Mouse (Mus musculus) urinary bladder, postnatal 36 days (tissue): Measurements from ENCODE around the gene Chd1.
"Not testable (repeated sequence)": the region's sequence is repeated elsewhere in the genome, so short reads cannot be mapped to it uniquely, and the experiment has no call there.

ENCODE experiments used
- DNase-seq, 2 experiments: peaks; one replicate each; pipeline ENCODE4 v3.0.0; 2022; ENCODE audit warnings: low spot score in 2 of 2, mixed read lengths in 1 of 2

Gene Chd1

DNA sequence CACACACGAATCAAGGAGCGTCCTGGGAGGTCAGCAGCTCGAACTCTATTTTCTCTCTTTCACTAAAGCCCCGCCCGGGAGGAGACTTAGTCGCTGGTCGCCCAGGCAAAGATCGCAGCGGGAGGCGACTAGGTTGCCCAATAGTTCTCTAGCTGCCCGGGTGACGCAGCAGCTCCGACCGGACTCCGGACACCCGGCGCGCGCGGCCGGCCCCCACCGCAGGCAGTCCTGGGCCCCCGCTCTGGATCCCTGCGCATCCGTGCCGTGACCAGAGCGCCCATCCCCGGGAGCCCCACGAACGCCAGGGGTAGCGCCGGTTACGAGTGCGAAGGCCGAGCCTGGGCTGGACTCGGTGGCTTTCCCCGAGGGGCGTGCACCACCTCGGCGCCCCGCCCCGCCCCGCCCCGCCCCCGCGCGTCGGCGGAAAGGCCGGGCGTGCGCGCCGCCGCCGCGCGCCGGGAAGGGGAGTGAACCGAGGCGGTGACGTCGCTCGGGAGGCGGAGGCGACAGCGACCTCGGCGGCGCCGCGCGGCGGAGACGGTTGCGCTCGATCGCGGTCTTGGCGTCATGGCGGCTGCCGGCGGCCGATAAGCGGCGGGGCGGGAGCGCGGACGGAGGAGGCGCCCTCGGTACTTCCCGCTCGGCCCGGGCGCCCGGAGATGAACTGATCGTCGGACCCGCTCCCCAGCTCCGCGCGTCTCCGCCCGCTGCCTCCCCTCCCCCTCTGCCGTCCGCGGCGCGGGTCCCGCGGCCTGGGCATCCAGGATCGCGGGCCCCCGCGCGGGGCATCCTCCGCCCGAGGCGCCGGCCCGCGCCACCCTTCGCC, at the start of gene Chd1:
TSS of gene Chd1 (plus strand) at position 493 of the 826 bp plus-strand sequence.
- DNase-seq, result peak; percentile 88

DNA sequence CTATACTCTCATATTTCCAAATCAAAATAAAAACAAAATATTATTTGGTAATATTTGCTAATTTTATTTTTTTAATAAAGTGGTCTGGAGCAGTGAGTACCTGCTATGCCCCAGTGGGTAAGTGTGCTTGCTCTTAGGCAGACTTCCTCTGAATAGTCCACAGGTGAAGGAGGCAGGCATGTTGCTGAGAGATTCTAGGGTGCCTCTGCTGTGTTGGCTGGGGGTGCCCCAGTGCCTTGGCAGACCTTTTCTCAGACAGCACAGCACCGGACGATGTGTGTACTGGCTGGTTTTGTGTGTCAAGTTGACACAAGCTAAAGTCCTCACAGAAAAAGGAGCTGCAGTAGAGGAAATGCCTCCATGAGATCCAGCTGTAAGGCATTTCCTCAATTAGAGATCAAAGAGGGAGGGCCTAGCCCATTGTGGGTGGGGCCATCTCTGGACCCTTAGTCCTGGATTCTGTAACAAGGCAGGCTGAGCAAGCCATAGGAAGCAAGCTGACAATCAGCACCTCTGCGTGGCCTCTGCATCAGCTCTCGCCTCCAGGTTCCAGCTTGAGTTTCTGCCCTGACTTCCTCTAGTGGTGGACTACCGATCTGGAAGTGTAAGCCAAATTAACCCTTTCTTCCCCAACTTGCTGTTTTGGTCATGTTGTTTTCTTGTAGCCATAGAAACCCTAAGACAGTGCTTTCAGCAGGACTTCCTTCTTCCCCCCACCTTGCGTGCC, 47.7 kb upstream of the Chd1 start:
- DNase-seq, result peak in 1 of 2 experiments; percentile 4

DNA sequence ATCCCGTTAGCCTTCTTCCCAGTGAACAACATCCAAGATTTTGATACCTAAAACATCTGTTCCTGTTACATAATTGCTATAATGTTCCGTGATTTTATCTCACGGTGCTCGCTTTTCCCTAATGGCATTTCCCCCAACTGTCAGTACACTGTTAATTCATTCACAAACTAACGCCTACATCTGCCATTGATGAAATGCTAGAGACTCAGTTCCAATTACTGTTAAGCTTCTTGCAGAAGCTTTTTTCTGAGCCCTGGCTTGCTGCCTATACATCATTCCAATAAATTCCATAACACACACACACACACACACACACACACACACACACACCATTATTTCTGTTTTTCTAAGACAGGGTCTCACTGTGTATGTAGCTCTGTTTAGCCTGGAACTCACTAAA, 31.9 kb upstream of the Chd1 start:
- DNase-seq, result no peak

DNA sequence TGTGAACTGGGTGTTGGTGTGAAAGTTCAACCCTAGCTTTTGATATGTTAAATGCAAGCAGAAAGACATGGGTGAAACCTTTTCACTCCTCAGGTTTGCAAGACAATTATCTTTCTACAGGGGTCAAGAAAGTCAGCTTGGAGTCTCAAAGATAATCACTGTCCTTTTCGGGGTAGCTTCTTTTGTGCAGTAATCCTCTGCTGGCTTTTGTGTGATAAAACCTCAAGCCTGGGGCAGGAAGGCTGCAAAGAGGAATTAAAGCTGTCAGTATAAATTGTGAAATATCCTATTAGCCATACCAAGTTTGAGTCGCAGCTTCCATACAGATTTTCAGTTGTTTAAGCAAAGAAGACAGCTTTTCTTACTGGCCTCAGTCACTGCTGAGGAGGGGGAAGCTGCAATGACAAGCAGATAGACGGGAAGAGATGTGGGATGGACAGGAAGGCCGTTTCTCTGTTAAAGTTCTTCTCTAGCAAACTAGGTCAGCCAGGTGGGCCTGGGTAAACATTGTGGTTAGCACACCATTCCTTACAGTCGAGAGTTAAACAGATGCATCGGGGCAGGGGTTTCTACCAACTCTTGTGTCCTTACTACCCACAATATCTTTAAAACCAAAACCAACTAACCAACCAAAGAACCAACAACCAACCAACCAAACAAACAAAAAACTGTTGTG, 26.7 kb upstream of the Chd1 start:
- no peak for DNase-seq

DNA sequence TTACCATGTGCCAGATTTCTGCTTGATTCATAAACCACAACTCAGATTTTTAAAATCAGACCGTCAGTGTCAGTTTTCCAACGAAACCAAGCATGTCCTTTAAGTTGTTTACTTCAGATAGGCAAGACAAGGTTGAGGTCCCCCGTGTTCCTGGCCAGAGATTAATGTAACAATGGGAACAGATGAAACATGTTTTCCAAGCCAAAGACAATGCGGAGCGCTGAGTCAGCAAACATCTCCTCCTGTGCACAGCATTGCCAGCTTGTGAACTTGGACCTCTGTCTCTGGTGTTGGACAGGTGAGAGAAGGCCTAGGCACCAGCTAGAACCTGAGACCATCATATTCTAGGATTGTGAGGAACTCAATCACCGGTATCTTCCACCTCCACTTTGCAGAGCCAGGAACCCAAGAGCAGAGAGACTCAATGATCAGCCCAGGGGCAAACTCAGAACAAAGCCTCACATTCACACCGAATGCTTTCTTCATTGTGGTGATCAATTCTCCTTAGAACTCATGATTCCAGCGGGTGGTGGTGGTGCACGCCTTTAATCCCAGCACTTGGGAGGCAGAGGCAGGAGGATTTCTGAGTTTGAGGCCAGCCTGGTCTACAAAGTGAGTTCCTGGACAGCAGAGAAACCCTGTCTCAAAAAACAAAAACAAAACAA, 24.7 kb upstream of the Chd1 start:
- DNase-seq, result no peak

DNA sequence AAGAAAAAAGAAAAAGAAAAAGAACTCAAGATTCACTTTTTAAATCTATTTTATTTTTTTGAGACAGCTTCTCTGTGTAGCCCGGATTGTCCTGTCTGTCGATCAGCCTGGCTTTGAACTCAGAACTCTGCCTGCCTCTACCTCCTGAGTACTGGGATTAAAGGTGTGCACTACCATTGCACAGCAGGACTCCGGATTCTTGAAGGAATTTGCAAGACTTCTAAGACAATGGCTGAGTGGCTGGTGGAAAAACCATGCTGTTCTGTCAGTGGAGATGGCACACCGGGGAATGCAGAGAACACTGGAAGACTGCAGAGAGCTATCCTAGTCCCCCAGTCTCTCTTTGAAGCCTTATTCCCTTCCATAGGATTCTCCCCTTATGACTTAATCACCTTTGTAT, 24.1 kb upstream of the Chd1 start:
- no peak for DNase-seq

DNA sequence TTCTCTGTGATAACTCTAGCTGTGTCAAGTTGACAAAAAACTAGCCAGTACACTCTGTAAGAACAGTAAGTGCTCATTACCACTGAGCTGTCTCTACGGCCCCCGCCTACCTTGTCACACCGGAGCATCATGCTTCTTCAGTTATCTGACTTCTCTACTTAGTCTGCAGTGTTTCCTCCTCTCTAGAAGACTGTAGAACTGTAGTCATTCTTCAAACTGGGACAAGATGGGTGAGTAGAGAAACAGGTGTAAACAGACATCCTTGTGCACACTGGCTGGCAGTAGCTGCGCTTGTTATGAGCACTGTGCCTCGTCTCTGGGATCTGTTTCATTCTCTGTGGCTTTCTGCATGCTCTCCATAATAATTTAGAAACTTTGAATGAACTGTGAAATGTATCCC, 18.4 kb upstream of the Chd1 start:
- no peak for DNase-seq

- no peak for DNase-seq
Observed at GRCm38 (mm10) chr17:15690304-15690703, 14.5 kb upstream of the Chd1 start.

DNA sequence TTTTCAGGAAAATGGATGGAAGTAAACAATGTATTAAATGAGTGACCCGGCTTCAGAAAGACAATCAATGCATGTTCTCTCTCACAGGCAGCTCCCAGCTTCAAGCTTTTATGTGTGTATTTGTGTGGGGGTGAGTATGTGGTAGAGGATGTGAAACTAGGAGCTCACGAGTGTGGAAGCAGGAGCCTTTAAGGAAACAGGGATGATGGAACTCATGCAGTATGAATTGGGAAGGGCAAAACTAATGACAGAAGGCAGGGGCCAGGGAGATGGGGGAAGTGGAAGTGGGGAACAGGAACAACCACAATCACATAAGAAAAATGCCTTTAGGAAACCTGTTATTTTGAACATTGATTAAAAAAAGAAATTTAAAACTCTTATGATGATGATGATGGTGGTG, 9.2 kb upstream of the Chd1 start:
- no peak for DNase-seq

DNA sequence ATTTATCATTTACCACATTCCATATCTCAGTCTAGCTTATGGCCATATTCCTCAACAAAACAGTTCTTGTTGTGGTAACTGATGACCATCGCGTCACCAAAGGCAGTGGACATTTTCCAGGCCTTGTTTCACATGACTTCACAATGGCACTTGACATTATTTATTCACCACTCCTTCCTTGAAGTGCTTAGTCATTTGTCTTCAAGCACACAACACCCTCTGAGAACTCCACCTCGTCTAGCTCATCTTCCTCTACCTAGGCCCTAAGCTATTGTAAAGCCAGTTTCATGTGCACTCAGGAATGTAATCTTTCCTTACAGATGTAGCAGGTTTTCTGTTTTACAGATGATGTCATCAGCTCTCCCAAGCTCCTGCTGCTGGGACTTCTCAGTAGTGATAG, 5.8 kb upstream of the Chd1 start:
- DNase-seq, result no peak

DNA sequence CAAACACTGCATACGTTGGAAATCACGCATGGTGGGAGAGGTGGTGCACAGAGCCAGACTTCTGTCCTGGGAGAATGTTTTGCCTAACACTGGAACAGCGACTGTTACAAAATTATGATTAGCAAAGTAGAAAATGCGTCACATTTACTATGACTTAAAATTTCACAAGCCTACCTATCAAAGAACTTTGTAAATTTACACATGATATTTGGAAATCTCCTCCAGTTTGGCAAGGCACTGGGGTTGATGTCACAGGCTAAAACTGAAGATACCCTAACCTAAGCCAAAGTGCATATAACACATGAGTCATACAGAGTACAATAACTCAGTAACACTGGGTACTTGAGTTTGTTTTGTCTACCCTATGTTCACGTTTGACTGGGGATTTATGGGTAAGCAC, 3.3 kb upstream of the Chd1 start:
- no peak for DNase-seq

- DNase-seq, result no peak
Observed at GRCm38 (mm10) chr17:15704158-15704474, 651 bp upstream of the Chd1 start.

GRCm38 (mm10) chr17:15705303-15706284, 827 bp downstream of the Chd1 start:
- peak; percentile 38 to 40 for DNase-seq

- no peak for DNase-seq
Observed at GRCm38 (mm10) chr17:15714507-15714906, 9.7 kb downstream of the Chd1 start.

DNA sequence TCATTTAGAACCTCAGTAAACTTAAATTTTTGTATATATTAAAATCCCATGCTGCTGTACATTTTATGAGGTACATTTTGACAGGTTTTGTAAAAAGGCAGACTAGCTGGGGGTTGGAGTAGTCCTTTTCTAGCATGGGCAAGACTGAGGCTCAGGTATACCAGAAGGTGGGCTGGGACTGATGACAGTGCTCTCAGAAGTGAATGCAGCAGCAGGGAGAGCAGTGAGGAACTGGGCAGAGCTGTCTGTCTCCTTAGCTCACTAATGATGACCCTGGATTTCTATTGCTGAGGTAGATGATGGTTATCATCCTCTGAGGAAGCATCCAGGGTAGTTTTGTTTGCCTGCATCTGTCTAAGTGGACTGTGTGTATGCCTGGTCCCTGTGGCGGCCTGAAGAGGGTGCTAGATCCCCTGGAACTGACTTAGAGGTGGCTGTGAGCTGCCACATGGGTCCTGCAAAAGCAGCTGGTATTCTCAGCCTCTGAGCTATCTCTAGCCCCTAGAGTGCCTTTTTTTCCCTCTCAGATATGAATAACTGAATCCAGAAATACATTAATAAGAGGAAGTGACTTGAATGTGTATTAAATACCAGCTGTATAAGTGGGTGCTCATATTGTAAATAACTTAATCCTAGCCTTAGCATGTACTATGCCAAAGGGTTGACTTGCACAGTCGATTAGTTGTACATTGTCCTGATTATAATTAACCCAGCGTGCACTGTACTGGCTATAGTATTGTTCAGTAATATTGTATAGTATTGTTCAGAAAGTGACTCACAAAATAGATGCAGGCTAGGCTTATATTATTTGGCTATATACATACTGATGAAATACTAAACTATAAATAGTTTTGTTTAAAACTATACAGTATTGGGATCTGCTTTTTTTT, 10.5 kb downstream of the Chd1 start:
- no peak for DNase-seq

DNA sequence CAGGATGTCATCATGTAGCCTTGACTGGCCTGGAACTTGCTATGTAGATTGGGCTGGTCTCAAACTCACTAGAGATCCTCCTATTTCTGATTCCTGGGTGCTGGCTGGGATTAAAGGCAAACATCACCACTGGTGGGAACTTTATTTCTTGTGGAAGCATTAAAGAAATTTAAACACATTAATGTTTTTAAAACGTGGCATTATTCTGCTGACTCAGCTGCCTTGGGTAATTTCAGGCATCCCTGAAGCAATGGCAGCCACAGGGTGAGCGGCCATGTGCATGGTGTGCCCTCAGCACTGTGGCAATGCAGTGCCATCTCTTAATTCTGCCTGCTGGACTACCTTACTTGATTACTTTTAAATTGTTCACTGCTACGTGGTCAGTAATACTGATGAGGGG, 11.2 kb downstream of the Chd1 start:
- DNase-seq, result no peak

DNA sequence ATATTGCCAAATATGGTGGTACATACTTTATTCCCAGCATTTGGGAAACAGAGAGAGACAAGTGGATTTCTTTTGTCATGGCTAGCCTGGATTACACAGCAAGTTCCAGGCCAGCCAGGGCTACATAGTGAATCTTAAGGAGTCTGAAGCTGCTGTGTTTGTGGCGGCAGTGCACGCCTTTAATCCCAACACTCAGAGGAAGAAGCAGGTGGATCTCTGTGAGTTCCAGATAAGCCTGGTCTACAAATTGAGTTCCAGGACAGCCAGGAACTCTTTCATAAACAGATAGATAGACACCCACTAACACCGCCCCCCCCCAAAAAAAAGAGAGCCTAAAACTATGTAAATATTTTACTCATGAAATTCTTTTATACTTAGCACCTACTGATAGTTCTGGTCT, 16.1 kb downstream of the Chd1 start:
- DNase-seq, result no peak

DNA sequence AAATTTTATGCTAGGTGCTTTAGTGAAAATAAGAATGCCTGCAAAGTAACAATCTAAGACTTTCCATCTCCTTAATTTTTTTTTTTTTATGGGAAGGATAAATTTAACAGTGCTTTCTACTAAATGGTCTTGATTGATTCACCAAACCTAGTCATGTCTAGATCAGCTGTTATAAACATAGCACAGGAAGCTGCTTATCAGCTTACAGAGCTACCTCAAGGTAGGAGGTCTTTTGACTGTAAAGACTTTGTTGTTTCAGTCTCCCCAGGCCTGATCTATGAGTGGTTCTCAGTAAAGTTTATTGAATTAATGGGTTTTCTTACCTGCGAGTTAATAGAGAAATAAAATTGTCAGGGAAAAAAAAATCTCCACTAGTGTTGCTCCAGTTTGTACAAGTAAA, 18.5 kb downstream of the Chd1 start:
- no peak for DNase-seq

GRCm38 (mm10) chr17:15723866-15724475, 19.2 kb downstream of the Chd1 start:
- DNase-seq, result not testable (repeated sequence)

DNA sequence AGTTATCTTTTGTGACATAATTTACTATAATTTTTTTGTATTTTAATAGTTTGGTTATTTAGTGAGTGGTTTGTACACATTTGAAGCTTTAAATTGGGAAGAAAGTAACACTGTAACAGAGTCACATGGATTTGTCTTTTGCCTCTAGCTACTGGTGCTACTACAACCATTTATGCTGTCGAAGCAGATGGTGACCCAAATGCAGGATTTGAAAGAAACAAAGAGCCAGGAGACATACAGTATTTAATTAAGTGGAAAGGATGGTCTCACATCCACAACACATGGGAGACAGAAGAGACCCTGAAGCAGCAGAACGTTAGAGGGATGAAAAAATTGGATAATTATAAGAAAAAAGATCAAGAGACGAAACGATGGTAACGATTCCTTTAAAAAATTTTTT, 26.9 kb downstream of the Chd1 start:
- no peak for DNase-seq
